Mouse (Mus musculus): ENCODE results near the gene Sfmbt2.

DNA sequence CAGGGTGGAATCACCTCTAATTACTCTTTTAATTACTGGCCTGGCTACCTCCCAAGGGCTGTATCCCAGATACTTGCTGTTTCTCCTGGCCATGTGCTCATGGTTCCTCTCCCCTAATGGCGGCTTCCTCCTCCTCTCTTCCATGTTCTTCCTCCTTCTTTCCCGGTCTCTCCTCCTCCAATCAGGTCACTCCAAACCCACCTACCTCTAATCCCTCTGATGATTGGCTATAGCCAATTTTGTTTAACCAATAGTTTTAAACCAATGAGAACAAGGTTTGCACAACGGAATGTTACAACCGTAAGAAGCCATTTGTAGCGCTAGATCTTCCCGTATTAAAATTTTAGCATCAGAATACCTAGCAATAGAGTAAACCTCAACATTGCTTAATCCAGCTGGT is 5.2 kb upstream of the Sfmbt2 start:
- TF ChIP-seq CTCF (IDR thresholded peaks at IDR 0.05; ENCODE audit: low read depth, low read length) (no peak), POLR2A (IDR thresholded peaks at IDR 0.05; ENCODE audit: insufficient read depth, low read length) (no peak)

All from ES-Bruce4 (cell line).